Mouse (Mus musculus): ENCODE results near the gene Gm20503.

The Gm20503 gene

DNA sequence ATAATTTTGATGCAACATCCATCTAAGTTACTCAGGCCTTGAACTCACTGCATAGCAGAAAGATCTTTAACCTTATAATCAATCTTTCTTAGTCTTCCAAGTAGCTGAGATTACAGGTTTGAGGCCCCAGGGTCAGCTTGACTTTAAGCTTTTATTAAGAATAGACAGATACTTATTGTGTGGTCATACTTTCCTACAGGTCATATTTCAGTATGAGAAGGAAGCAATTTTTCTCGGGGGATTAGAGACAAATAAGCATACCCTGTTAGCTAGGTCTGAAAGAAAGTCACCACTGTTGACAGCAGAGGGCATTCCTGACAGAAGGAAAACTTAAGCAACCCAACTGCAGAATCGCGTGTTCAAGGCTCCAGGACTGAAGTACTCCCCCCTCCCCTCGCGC lies 5.0 kb downstream of the Gm20503 start:
- DNase-seq (ENCODE audit: low spot score): no peak

DNA sequence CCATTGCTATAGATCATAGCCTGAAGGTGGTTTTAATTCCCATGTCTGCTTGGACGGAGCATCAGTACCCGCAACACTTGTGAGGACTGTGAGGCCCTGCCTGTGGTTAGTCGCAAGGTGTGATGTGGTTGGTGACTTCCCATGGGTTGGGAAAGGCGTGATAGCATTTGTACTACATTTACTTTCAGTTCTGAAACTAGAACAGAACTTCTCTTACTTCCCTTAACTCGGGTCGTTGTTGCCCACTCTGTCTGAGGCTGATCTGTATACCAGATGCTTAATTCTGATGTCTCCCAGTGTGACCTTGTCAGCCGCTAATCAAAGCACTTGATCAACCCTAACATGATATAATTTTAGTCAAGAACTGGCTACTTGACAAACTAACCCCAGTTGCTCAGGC lies 6.2 kb downstream of the Gm20503 start:
- no peak for DNase-seq (ENCODE audit: low spot score)

DNA sequence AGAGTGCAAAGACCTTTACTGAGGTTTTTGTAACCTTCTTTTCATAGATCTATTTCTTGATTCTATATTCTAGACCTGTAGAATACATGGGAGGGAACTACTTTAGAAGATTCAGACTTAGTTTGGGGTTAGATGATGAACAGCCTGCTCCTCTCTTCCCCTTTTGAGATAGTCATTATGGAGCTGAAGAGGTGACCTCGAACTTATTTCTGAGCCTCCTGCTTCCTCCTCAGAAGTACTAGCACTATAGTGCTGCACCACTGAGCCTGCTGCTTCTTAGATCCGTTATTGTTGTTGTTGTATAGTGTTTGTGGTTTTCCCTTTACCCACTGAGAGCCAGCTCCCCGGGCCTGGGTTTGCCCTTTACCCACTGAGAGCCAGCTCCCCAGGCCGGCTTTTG lies 6.7 kb downstream of the Gm20503 start:
- DNase-seq (ENCODE audit: low spot score): no peak

DNA sequence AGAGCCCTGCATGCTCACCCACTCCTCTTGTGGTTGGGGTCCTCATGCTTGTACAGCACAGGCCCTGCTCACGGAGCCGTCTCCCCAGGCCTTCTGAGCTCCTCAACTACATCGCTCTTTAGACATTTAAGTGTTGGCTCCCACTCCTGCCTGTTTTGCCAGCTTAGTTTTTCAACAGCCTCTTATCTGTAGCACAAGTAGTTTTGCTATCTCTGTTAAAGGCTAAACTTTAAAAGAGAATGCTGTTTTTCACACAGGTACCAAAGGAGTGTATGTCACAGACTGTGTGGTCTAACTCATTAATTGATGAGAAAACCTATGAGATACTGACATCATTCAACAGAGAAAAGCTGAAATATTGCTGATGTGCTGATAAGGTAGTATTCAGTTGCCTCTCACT lies 8.4 kb downstream of the Gm20503 start:
- no peak for DNase-seq (ENCODE audit: low spot score)

DNA sequence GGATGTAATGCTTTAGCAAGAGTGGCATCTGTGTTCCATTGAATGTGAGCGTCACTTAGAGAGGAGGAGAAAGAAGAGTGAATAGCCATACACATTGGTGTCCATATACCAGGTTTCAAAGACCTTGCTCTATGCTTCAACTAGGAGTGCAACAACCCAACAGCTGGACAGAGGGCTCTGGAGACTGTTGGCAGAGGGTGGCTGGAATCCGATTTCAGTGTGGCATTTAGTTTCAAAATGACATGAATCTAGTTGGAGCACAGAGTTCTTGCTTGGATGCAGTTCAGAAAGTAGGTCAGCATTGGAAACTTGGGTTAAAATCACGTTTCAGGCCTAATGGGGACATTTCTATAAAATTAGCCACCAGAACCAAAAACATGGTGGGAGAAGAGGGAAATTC lies 12.2 kb downstream of the Gm20503 start:
- DNase-seq (ENCODE audit: low spot score): no peak

DNA sequence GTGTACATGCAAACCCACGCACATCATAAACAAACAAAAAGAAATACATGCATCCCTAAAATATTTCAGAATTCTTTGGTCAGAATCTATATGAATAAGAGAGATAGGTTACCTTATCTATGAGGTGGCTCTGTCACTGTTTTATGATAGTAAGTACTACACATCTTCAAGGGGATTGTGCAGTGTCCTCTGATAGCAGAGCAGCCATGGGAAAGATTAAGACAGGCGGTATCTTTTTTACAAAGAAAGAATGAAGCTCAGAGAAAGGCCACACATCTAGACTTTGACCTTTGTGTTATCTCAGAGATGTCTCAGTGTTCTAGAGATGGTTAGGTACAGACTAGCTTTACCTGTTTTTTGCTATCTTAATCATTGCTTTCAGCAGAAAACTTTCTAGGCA lies 13.9 kb downstream of the Gm20503 start:
- no peak for DNase-seq (ENCODE audit: low spot score)

DNA sequence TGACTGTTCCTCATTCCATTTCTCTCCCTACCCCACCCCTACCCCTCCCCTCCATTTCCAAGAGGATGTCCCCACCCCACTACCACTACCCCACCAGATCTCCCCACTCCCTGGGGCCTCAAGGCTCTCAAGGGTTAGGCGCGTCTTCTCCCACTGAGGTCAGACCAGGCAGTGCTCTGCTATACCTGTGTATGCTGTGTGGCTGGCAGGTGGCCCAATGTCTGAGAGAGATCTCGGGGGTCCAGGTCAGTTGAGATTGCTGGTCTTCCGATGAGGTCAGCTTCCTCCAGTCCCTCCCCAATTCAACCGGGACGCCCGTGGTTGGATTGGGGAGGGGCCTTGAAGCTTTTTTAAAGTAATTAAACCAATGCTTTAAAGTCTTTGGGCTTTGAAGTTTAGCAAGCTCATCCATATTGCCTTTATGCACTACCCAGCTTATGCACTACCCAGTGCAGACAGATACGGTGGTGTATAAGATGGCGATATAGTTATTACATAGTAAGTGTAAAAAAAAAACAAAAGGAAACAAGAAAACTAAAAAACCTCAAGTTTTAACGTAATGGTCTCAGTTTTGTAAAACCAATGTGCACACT lies 31.4 kb downstream of the Gm20503 start:
- no peak for DNase-seq (ENCODE audit: low spot score)

DNA sequence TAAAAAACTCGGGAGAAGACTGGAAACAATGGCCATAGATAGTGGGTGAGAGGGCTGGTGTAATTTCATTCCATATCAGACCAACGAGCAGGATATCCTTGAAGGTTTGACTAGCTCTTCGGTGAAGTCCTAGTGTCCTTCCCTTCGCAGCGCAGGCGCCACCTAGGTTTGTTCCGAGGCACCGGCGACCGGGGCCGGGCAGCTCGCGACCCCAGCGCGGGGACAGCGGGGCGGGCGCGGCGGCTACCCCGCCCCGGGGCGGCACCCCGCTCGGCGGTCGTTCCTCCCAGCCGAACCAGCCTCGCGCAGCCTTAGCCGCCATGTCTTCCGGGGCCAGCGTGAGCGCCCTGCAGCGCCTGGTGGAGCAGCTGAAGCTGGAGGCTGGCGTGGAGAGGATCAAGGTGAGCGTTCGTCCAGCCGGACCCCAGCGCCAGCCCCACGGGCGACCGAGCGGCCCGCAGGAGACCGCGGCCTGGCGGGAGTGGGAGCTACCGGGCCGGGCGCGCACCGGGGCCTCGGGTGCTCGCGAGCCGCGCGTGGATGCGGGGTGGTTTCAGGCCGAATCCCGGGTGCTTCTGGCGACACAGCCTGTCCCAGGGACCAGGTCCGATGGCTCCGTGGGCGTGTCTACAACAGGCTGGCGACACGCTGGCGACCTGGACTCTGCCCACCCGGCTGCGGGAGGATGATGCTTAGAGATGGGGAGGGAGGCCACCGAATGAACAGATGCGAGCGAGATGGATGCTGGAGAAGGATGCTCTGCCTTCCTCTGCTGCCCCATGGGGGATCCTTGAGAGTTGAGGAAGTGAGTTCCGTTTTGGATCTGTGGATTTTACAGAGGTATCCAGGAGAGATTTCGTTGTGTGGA lies 32.1 kb downstream of the Gm20503 start, which contains the start of gene Gng10:
Gng10 (plus strand) TSS at position 171 of the 868 bp plus-strand sequence.
- peak; percentile 64 for DNase-seq (ENCODE audit: low spot score)

DNA sequence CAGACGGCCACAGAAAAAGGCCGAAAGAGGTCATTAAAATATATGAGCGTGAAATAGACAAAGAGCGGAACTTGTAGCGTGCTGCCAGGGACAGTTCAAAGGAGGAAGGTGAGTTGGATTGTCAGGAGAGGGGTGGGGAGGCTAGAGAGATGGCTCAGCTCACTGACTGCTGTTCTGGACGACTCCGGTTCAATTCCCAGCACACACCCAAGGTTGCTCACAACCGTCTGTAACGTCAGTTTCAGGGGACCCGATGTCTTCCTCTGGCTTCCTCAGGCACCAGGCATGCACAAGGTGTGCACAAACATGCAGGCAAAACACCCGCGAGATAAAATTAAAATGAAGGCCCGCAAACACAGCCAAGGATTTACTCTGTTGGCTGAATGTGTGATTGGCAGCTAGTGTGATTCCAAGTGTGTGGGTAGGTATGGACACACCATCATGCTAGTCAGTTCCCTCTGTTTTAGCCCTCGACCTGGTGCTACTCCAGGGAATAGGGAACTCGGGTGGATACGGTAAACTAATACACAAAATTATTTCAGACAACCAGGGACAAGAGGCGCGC lies 32.9 kb downstream of the Gm20503 start:
- DNase-seq (ENCODE audit: low spot score): no peak

DNA sequence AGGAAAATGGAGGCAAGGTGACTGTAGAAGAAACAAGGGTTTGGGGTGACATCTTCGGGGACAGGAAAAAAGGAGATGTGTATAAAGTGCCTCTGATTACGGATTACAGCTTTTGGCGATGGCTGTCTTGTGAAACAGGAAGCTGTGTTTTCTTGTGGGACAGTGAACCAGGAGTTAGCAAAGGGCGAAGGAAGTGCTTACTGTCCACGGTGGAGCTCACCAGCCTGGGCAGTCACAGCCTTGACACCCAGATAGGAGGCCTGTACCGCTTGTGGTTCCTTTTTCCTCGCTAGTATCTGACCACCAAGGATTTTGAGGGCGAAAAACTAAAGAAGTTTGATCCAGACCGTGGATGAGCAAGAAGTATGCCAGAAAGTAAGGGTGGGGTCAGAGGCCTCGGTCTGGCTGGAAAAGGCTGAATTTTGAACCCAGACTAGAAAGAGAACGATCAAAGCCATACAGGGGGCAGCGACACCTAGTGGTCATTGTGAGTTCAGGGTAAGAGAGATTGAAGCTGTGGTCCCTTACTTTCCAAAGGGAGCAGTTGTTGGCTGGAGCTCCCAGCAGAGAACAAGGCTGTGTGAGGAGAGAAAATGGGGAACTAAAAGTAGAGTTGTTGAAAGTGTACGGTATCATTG lies 33.6 kb downstream of the Gm20503 start:
- DNase-seq (ENCODE audit: low spot score): peak; percentile 77

DNA sequence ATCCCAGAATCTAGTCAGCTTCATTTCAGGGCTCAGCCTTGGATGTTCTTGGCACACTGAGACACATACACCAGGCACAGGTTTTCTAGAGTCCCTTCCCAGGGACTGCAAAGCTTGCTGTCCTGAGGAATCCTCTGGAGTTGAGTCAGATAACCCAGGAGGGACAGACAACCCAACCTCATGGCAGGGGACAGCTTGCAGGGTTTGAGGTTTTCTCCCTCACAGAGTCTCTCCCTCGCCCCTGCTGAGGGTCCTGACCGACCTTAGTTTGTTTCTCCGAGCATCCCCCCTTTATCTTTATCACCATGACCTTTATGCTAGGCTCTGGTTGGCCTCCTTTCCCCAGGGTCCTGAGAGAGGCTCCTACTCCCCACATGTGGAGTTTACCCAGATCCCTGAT lies 34.5 kb downstream of the Gm20503 start:
- no peak for DNase-seq (ENCODE audit: low spot score)

DNA sequence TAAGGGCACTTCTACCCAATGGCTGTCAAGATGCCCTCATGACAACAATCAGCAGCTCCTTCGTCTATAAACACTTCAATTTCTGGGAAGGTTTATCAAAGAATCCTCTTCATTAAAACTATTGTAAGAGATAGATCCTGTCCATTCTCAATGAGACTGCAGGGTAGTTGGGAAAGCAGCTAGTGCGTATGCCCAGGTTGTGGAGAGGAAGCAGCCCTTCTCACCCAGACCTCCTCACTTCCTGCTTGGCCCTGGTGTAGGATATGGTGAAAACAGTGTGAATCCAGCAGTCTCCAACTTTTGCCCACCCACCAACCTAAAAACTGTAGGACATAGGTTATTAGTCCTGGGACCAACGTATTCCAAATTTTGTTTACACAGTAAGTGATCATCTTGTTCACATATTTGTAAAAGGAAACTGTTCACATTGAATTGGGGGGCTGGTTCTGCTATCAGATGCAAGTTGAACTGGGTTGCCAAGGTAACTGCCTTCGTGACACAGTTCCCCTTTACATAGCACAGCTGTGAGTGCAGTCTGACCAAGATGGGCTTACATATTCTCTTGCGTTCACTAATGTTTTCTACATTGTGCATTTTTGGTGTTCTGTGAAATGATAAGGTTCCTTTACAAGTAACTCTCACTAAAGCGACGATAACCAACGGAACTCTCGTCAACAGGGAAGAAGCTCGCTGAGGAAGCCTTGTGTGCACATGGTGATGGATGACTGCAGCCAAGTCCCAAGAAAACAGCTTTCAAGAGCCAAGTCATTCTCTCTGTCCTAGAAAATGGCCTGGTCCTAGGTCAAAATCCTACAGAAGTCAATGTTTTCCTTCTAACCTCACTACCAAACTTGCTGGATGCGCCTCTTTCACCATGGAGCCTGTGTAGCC lies 37.6 kb downstream of the Gm20503 start:
- no peak for DNase-seq (ENCODE audit: low spot score)

DNA sequence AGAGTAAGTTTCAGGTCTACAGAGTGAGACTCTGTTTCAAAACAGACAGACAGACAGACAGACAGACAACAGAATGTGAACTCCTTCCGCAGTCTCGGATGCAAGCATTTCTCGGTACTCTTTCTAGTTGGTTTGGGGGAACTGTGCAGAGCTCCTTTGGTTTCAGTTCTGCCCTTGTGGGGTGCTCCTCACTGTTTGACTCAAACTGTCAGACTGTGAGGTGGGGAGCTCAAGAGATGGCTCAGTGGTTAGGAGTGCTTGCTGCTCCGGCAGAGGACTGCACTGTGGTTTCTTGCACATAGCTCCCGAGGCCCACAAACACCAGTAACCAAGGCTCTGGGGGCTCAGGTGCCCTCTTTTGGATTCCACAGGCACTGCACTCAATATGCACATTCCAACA lies 40.1 kb downstream of the Gm20503 start:
- no peak for DNase-seq (ENCODE audit: low spot score)

DNA sequence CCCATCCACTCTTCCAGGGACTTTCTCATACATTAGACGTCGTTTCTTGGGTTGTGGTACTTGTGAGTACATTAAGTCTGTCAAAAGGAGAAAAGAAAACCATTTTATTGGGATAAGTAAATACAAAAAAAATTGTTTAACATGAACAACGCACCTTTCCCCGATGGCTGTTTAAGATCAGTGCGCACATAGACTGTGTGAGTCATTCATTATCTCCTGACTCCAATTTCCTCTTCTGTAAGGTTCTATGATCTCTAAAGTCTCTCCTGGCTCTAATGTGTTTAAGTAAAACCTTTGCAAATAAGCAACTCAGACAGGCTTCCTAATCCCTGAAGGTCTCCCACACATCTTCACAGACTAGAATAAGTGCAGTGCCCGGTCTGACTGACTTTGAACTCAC lies 40.9 kb downstream of the Gm20503 start:
- DNase-seq (ENCODE audit: low spot score): no peak

DNA sequence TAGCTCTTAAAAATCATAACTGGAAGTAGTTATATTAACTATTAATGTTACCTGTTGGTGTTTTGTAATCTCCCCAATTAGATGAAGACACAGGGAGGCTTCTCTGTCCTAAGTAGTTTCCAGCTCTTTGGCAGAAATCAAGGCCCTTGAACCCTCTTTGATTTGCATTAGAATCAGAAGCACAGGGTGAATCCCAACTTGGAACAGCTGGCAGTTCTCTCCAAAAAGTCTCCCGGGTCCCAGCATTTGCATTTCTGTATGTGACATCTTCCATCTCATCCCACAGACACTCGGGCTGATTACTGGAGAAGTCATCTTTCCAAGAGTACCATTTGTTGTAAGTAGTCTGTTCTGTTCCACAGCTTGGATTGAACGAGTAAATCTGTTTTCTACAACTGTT lies 44.2 kb downstream of the Gm20503 start:
- no peak for DNase-seq (ENCODE audit: low spot score)

DNA sequence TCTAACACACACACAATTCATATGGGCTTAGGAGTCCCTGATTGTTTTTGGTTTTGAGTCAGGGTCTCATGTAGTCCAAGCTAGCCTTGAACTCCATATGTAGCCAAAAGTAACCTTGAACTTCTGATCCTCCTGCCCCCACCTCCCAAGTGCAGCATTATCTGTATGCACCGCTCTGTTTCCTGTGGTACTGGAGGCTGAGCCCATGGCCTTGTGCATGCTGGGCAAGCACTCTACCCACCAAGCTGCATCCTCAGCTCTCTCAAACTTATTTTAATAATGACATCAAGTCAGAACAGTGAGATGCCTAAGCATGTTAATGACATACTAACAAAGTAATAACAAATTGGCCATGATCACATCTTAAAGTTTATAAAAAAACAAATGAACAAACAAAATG lies 48.1 kb downstream of the Gm20503 start:
- DNase-seq (ENCODE audit: low spot score): no peak

DNA sequence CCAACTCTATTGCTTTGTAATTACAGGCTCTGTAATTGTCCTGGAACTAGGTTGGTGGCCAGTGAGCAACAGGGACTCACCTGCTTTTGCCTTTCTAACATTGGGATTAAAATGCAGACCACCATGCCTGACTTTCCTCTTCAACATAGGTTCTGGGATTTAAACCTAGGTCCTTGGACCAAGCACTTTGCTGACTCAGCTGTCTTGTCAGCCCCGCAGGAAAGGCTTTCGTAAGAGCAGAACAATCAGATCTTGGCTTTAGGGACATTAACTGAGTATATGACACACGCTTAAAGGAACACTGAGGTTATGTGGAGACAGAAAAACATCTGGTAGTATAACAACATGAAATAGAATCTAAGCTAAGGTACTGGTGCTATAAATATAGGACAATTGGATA lies 54.9 kb downstream of the Gm20503 start:
- DNase-seq (ENCODE audit: low spot score): no peak

DNA sequence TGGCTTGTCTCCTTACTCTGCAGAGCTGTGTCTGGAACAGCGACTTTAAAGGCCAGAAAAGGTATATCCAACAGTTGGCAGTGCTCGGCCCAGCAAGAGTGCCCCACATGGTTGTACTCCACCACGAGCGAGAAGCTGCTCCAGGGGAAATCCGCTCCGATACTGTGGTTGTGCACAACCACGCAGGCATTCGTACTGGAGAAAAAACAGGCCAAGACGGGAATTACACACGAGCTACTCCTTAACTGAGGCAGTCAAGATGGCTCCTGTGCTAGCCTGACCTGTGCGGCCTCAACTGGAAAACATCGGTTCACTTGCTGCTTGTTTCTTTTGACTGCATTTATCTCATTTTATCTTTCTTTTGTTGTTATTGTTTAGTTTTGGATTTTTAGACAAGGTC lies 59.5 kb downstream of the Gm20503 start:
- DNase-seq (ENCODE audit: low spot score): no peak

DNA sequence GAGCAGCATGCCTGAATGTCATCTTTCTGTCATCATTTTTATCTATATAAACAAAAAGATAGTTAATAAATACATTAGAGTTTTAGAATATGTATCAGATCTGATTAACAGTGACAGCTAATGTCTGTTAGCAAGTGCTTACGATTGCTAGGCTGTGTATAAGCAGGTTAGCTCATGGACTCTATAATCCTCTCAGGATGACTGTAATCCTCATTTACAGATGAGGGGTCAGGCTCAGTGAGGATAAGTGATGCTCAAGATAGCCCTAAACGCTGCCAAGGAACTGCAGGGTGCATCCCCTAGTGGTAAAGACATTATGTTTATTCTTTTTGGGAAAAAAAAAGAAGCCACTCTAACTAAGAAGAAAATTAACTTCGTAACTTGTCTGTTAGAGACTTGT lies 66.3 kb downstream of the Gm20503 start:
- no peak for DNase-seq (ENCODE audit: low spot score)

DNA sequence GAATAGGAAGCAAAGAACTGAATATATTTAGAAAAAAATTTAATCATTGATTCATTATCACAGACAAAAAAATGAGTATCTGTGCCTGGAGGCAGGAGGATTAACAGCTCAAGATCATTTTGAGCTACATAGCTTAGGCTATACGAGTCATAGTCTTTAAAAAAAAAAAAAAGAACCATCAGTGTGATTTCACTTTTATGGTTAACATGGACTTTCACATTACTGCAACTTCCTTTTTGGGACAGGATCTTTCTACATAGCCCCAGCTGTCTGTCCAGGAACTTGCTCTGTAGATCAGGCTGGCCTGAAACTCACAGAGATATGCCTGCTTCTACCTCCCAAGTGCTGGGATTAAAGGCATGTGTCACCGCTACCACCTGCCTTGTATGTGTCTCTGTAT lies 80.4 kb downstream of the Gm20503 start:
- no peak for DNase-seq (ENCODE audit: low spot score)

DNA sequence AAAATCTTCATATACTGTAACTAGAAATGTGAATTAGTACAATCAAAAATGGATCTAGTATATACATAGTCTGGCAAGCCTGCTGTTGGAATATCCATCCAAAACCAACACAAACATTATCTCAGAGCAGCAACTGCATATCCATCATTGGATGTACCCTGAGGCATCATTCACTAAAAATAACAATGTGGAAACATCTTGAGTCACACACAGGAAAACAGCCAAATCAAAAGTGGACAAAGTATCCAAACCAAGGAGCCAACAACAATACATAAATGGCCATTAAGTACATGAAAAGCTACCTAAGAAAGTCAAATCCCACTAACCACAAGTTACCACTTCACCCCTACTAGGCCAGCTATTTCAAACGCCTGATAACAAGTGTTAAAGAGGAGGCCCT lies 86.4 kb downstream of the Gm20503 start:
- no peak for DNase-seq (ENCODE audit: low spot score)

All from urinary bladder, postnatal 14 days (tissue).